Mouse (Mus musculus): ENCODE measurements around the gene Fnip1. TPM values are rescaled to one million over a fixed set of nuclear protein-coding genes. Genes with fewer than 3 reads are reported as not detected.

The Fnip1 gene
- total and polyA plus RNA-seq, 3 experiments, result 11.9 to 13.6 TPM; not detected in 1

GRCm38 (mm10) chr11:54486041-54486440 is 48.0 kb downstream of the Fnip1 start:
- H3K79me2 ChIP-seq (ENCODE audit: control insufficient read depth, insufficient read depth, low read length, poor library complexity), result no peaks in the 10 kb centered on the region
- H3K27me3 ChIP-seq (ENCODE audit: control insufficient read depth in 1 of 2, insufficient read depth in 2 of 2, low read length in 2 of 2), result no peaks in the 10 kb centered on the region
- no peak for TF ChIP-seq KAT2A (conservative IDR thresholded peaks at IDR 0.05; ENCODE audit: low read depth, low read length)
- no peak for TF ChIP-seq ETS1 (IDR thresholded peaks at IDR 0.05; ENCODE audit: low read depth, low read length)
- TF ChIP-seq JUND (IDR thresholded peaks at IDR 0.05; ENCODE audit: low read depth, low read length), result no peak
- TF ChIP-seq MAZ (IDR thresholded peaks at IDR 0.05; ENCODE audit: low read depth, low read length), result no peak
- TF ChIP-seq RCOR1 (IDR thresholded peaks at IDR 0.05; ENCODE audit: low read depth, low read length), result no peak
- no peaks in the 10 kb centered on the region for H3K4me1 ChIP-seq (ENCODE audit: control insufficient read depth in 1 of 2, insufficient read depth in 2 of 2, low read length in 2 of 2)
- no peaks in the 10 kb centered on the region for H3K9me3 ChIP-seq (replicated peaks; ENCODE audit: insufficient read depth, low read length)
- no peak overlapping the region for H3K9ac ChIP-seq (ENCODE audit: control insufficient read depth, low read depth, low read length, poor library complexity, severe bottlenecking)
- no peak overlapping the region for H3K4me3 ChIP-seq (ENCODE audit: control insufficient read depth in 1 of 2, insufficient read depth in 1 of 2, low read depth in 2 of 2, low read length in 2 of 2)
- peaks cover 2 to 45% of the 10 kb centered on the region in 2 experiments; a peak in 3 of 4 replicates for H3K36me3 ChIP-seq (ENCODE audit: control insufficient read depth in 1 of 2, insufficient read depth in 2 of 2, low read length in 2 of 2)
- no peak overlapping the region for H3K27ac ChIP-seq (ENCODE audit: control insufficient read depth, low read depth, low read length)
- no peak for DNase-seq (ENCODE audit: low read depth, low spot score)

GRCm38 (mm10) chr11:54491946-54492558 is 54.1 kb downstream of the Fnip1 start:
- H3K9me3 ChIP-seq (replicated peaks; ENCODE audit: insufficient read depth, low read length), result no peaks in the 10 kb centered on the region
- DNase-seq (ENCODE audit: low read depth, low spot score), result peak; percentile 37
- no peak overlapping the region for H3K27ac ChIP-seq (ENCODE audit: control insufficient read depth, low read depth, low read length)
- peaks cover 3 to 62% of the 10 kb centered on the region in 2 experiments; a peak in 3 of 4 replicates for H3K36me3 ChIP-seq (ENCODE audit: control insufficient read depth in 1 of 2, insufficient read depth in 2 of 2, low read length in 2 of 2)
- H3K9ac ChIP-seq (ENCODE audit: control insufficient read depth, low read depth, low read length, poor library complexity, severe bottlenecking), result no peak overlapping the region
- no peaks in the 10 kb centered on the region; the same call in 1 of the 2 replicates for H3K79me2 ChIP-seq (ENCODE audit: control insufficient read depth, insufficient read depth, low read length, poor library complexity)
- H3K4me3 ChIP-seq (ENCODE audit: control insufficient read depth in 1 of 2, insufficient read depth in 1 of 2, low read depth in 2 of 2, low read length in 2 of 2), result no peak overlapping the region
- H3K4me1 ChIP-seq (ENCODE audit: control insufficient read depth in 1 of 2, insufficient read depth in 2 of 2, low read length in 2 of 2), result no peaks in the 10 kb centered on the region
- no peaks in the 10 kb centered on the region for H3K27me3 ChIP-seq (ENCODE audit: control insufficient read depth in 1 of 2, insufficient read depth in 2 of 2, low read length in 2 of 2)
- no peak for TF ChIP-seq KAT2A (conservative IDR thresholded peaks at IDR 0.05; ENCODE audit: low read depth, low read length)
- no peak for TF ChIP-seq MXI1 (IDR thresholded peaks at IDR 0.05; ENCODE audit: low read depth, low read length)

GRCm38 (mm10) chr11:54492559-54492958 is 54.6 kb downstream of the Fnip1 start:
- Histone ChIP-seq H3K9me3 (replicated peaks; ENCODE audit: insufficient read depth, low read length) (no peaks in the 10 kb centered on the region), H3K9ac (ENCODE audit: control insufficient read depth, low read depth, low read length, poor library complexity, severe bottlenecking) (no peak overlapping the region), H3K27me3 (ENCODE audit: control insufficient read depth in 1 of 2, insufficient read depth in 2 of 2, low read length in 2 of 2) (no peaks in the 10 kb centered on the region), H3K36me3 (ENCODE audit: control insufficient read depth in 1 of 2, insufficient read depth in 2 of 2, low read length in 2 of 2) (peaks cover 3 to 64% of the 10 kb centered on the region in 2 experiments; a peak in 3 of 4 replicates), H3K27ac (ENCODE audit: control insufficient read depth, low read depth, low read length) (no peak overlapping the region), H3K4me3 (ENCODE audit: control insufficient read depth in 1 of 2, insufficient read depth in 1 of 2, low read depth in 2 of 2, low read length in 2 of 2) (no peak overlapping the region), H3K79me2 (ENCODE audit: control insufficient read depth, insufficient read depth, low read length, poor library complexity) (no peaks in the 10 kb centered on the region; the same call in none of the 2 replicates), H3K4me1 (ENCODE audit: control insufficient read depth in 1 of 2, insufficient read depth in 2 of 2, low read length in 2 of 2) (no peaks in the 10 kb centered on the region)
- no peak for TF ChIP-seq E2F4 (IDR thresholded peaks at IDR 0.05; ENCODE audit: borderline replicate concordance, low read depth, low read length)
- TF ChIP-seq RCOR1 (IDR thresholded peaks at IDR 0.05; ENCODE audit: low read depth, low read length), result no peak
- TF ChIP-seq TBP (IDR thresholded peaks at IDR 0.05; ENCODE audit: low read depth, low read length), result no peak
- no peak for TF ChIP-seq RAD21 (IDR thresholded peaks at IDR 0.05; ENCODE audit: low read depth, low read length)
- no peak for TF ChIP-seq BHLHE40 (IDR thresholded peaks at IDR 0.05; ENCODE audit: borderline replicate concordance, low read depth, low read length)
- no peak for TF ChIP-seq ZNF384 (IDR thresholded peaks at IDR 0.05; ENCODE audit: low read depth, low read length)
- TF ChIP-seq ZMIZ1 (IDR thresholded peaks at IDR 0.05; ENCODE audit: low read depth, low read length), result no peak
- TF ChIP-seq MAFK (IDR thresholded peaks at IDR 0.05; ENCODE audit: borderline replicate concordance, low read depth, low read length), result no peak
- no peak for TF ChIP-seq HCFC1 (IDR thresholded peaks at IDR 0.05; ENCODE audit: low read depth, low read length)
- TF ChIP-seq POLR2AphosphoS2 (IDR thresholded peaks at IDR 0.05; ENCODE audit: low read length), result no peak
- no peak for TF ChIP-seq SMC3 (IDR thresholded peaks at IDR 0.05; ENCODE audit: low read depth, low read length)
- TF ChIP-seq TCF12 (IDR thresholded peaks at IDR 0.05; ENCODE audit: low read depth, low read length), result no peak
- no peak for TF ChIP-seq MAX (IDR thresholded peaks at IDR 0.05; ENCODE audit: low read length)
- no peak for TF ChIP-seq NRF1 (IDR thresholded peaks at IDR 0.05; ENCODE audit: insufficient read depth, low read depth, low read length, poor library complexity, severe bottlenecking)
- TF ChIP-seq USF2 (IDR thresholded peaks at IDR 0.05; ENCODE audit: borderline replicate concordance in 1 of 2, insufficient read depth in 1 of 2, low read depth in 1 of 2, low read length in 2 of 2), result no peak
- no peak for TF ChIP-seq EP300 (IDR thresholded peaks at IDR 0.05; ENCODE audit: low read depth in 1 of 2, low read length in 2 of 2)
- TF ChIP-seq MXI1 (IDR thresholded peaks at IDR 0.05; ENCODE audit: low read depth, low read length), result no peak
- no peak for TF ChIP-seq TAL1 (IDR thresholded peaks at IDR 0.05; ENCODE audit: low read length)
- DNase-seq (ENCODE audit: low read depth, low spot score), result peak; percentile 24
